Mouse (Mus musculus) CH12.LX (cell line): ENCODE data around the gene Mycn.

Experiments used
- CTCF ChIP-seq, 2 experiments: IDR thresholded peaks in 1 of 2; conservative IDR thresholded peaks in 1 of 2; 2 replicates each; pipeline ENCODE4 v1.5.1; 2011 to 2012; ENCODE audit warnings: low read depth in 2 of 2, low read length in 2 of 2, improper control_type of control experiment in 1 of 2, inconsistent platforms in 1 of 2, mild to moderate bottlenecking in 1 of 2, moderate library complexity in 1 of 2
- EP300 ChIP-seq: IDR thresholded peaks from 2 replicates; pipeline ENCODE4 v1.6.1; 2011; ENCODE audit warnings: low read length, improper control_type of control experiment
- HCFC1 ChIP-seq: IDR thresholded peaks from 2 replicates; pipeline ENCODE4 v1.6.1; 2012; ENCODE audit warnings: low read depth, mild to moderate bottlenecking, inconsistent platforms, low read length, improper control_type of control experiment
- MAFK ChIP-seq: IDR thresholded peaks from 2 replicates; pipeline ENCODE4 v1.6.1; 2011; ENCODE audit warnings: low read length, improper control_type of control experiment; ENCODE audit not compliant: insufficient replicate concordance
- POLR2A ChIP-seq: IDR thresholded peaks from 2 replicates; pipeline ENCODE4 v1.6.1; 2011; ENCODE audit warnings: low read depth, mild to moderate bottlenecking, improper control_type of control experiment, low read length
- POLR2AphosphoS2 ChIP-seq: IDR thresholded peaks from 2 replicates; pipeline ENCODE4 v1.6.1; 2011; ENCODE audit warnings: low read depth, low read length, improper control_type of control experiment
- RAD21 ChIP-seq: IDR thresholded peaks from 2 replicates; pipeline ENCODE4 v1.6.1; 2011; ENCODE audit warnings: low read depth, mild to moderate bottlenecking, low read length, improper control_type of control experiment, moderate library complexity
- USF2 ChIP-seq: conservative IDR thresholded peaks from 2 replicates; pipeline ENCODE4 v1.6.1; 2011; ENCODE audit warnings: low read depth, low read length, improper control_type of control experiment

DNA sequence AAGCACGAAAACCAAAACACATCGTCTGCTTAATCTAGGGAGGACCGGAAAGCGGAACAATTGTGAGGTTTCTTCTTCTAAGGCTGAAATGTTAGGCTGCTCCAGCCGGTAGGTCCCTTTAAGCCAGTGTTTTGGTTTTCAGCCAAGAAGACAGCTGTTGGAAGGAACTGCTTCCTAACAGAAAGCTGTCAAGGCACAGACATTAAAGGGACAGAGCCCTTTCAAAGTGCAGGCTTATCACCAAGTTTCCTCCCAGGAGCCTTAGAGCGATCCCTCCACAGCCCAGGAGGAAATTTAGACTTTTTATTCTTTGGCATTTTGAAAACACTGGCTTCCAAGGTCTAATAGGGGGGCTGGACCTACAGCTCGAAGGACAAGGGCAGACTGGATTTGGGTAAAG, 3.4 kb downstream of the Mycn start:
- no peak for TF ChIP-seq POLR2AphosphoS2
- TF ChIP-seq USF2: no peak
- TF ChIP-seq POLR2A: no peak
- no peak for TF ChIP-seq CTCF (conservative IDR thresholded peaks at IDR 0.05 in 1 of 2, IDR thresholded peaks at IDR 0.05 in 1 of 2; ENCODE audit: low read depth in 2 of 2, low read length in 2 of 2)
- no peak for TF ChIP-seq HCFC1
- no peak for TF ChIP-seq RAD21
- TF ChIP-seq MAFK: no peak
- TF ChIP-seq EP300: no peak
